Mouse (Mus musculus) myocyte (in vitro differentiated cells): ENCODE data around the gene Ubac2. TPM values are rescaled to one million over a fixed set of nuclear protein-coding genes. Genes with fewer than 3 reads are reported as not detected.
A peak's percentile ranks its signal among the peaks of the same experiment; 100 is the strongest.

Source experiments
- H3K27me3 ChIP-seq: one replicate; pipeline ENCODE4 v1.6.1; 2011; ENCODE audit not compliant: control insufficient read depth, insufficient read depth, insufficient read length
- H3K36me3 ChIP-seq: one replicate; pipeline ENCODE4 v1.6.1; 2011; ENCODE audit not compliant: control insufficient read depth, insufficient read depth
- H3K4me2 ChIP-seq: one replicate; pipeline ENCODE4 v1.6.1; 2011; ENCODE audit warnings: low read depth, control low read depth
- H3K4me3 ChIP-seq: one replicate; pipeline ENCODE4 v1.5.1; 2011; ENCODE audit warnings: mild to moderate bottlenecking, control low read depth, moderate library complexity
- H3K79me2 ChIP-seq: one replicate; pipeline ENCODE4 v1.6.1; 2011; ENCODE audit not compliant: control insufficient read depth, insufficient read depth
- H3ac ChIP-seq: one replicate; pipeline ENCODE4 v1.6.1; 2011; ENCODE audit not compliant: control insufficient read depth, insufficient read length
- CEBPB ChIP-seq: IDR thresholded peaks from 2 replicates; pipeline ENCODE4 v1.6.1; 2011; ENCODE audit warnings: mild to moderate bottlenecking, moderate library complexity; ENCODE audit not compliant: poor library complexity, insufficient read depth, severe bottlenecking
- E2F4 ChIP-seq: IDR thresholded peaks from one replicate; pipeline ENCODE4 v1.6.1; 2011; ENCODE audit warnings: mild to moderate bottlenecking, control low read depth, moderate library complexity; ENCODE audit not compliant: insufficient read depth
- MAX ChIP-seq: IDR thresholded peaks from one replicate; pipeline ENCODE4 v1.6.1; 2011; ENCODE audit warnings: low read depth, mild to moderate bottlenecking, control low read depth
- MYOD1 ChIP-seq, 3 experiments: IDR thresholded peaks; one replicate each; pipeline ENCODE4 v1.6.1; 2011; ENCODE audit warnings: control low read depth in 2 of 3, low read depth in 2 of 3, mild to moderate bottlenecking in 2 of 3, moderate library complexity in 1 of 3; ENCODE audit not compliant: insufficient read length in 2 of 3, control insufficient read depth in 1 of 3
- MYOG ChIP-seq, 3 experiments: IDR thresholded peaks; one replicate each; pipeline ENCODE4 v1.6.1; 2011; ENCODE audit warnings: control low read depth in 2 of 3, low read depth in 2 of 3, mild to moderate bottlenecking in 2 of 3; ENCODE audit not compliant: insufficient read length in 2 of 3, control insufficient read depth in 1 of 3, insufficient read depth in 1 of 3
- POLR2A ChIP-seq: IDR thresholded peaks from one replicate; pipeline ENCODE4 v1.6.1; 2011; ENCODE audit warnings: low read depth, mild to moderate bottlenecking, control low read depth, moderate library complexity; ENCODE audit not compliant: insufficient read length
- POLR2AphosphoS2 ChIP-seq: IDR thresholded peaks from one replicate; pipeline ENCODE4 v1.6.1; 2011; ENCODE audit warnings: low read depth, control low read depth; ENCODE audit not compliant: insufficient read length
- REST ChIP-seq: IDR thresholded peaks from one replicate; pipeline ENCODE4 v1.6.1; 2011; ENCODE audit warnings: mild to moderate bottlenecking, control low read depth, moderate library complexity; ENCODE audit not compliant: insufficient read depth, insufficient read length
- SRF ChIP-seq: IDR thresholded peaks from one replicate; pipeline ENCODE4 v1.6.1; 2011; ENCODE audit warnings: low read depth; ENCODE audit not compliant: control insufficient read depth, insufficient read length
- TCF12 ChIP-seq: IDR thresholded peaks from one replicate; pipeline ENCODE4 v1.6.1; 2011; ENCODE audit warnings: mild to moderate bottlenecking, control low read depth; ENCODE audit not compliant: poor library complexity, insufficient read depth, severe bottlenecking
- TCF3 ChIP-seq: IDR thresholded peaks from one replicate; pipeline ENCODE4 v1.6.1; 2011; ENCODE audit warnings: low read depth, control low read depth; ENCODE audit not compliant: insufficient read length
- USF1 ChIP-seq: IDR thresholded peaks from one replicate; pipeline ENCODE4 v1.6.1; 2011; ENCODE audit warnings: low read depth, mild to moderate bottlenecking, control low read depth, moderate library complexity
- polyA plus RNA-seq: library from polyadenylated mRNA; unstranded; fragments of >200 nt; fragmentation: generic; extraction: Trizol; gene quantifications from one replicate; pipeline ENCODE4 v1.2.1, GENCODE M21; 2012; ENCODE audit warnings: missing spikeins

Gene Ubac2
- polyA plus RNA-seq, 1 experiment, result 33.1 TPM

- Histone ChIP-seq H3K4me3 (no peak overlapping the region), H3K27me3 (peaks cover 19% of the 10 kb centered on the region)
- no peak for TF ChIP-seq CEBPB
- TF ChIP-seq REST, result no peak
- TF ChIP-seq USF1, result no peak
- no peak for TF ChIP-seq SRF
- no peak for TF ChIP-seq POLR2AphosphoS2
- no peak for TF ChIP-seq MYOD1 (IDR thresholded peaks at IDR 0.05; ENCODE audit: control insufficient read depth in 1 of 3, insufficient read length in 2 of 3, low read depth in 2 of 3)
- no peak for TF ChIP-seq TCF12
- TF ChIP-seq MAX, result no peak
- TF ChIP-seq E2F4, result no peak
- TF ChIP-seq MYOG (IDR thresholded peaks at IDR 0.05; ENCODE audit: control insufficient read depth in 1 of 3, insufficient read depth in 1 of 3, insufficient read length in 2 of 3, low read depth in 2 of 3), result no peak
- no peak for TF ChIP-seq TCF3
- TF ChIP-seq POLR2A, result no peak
Observed at GRCm38 (mm10) chr14:122048816-122049215, 170.4 kb downstream of the Ubac2 start.

DNA sequence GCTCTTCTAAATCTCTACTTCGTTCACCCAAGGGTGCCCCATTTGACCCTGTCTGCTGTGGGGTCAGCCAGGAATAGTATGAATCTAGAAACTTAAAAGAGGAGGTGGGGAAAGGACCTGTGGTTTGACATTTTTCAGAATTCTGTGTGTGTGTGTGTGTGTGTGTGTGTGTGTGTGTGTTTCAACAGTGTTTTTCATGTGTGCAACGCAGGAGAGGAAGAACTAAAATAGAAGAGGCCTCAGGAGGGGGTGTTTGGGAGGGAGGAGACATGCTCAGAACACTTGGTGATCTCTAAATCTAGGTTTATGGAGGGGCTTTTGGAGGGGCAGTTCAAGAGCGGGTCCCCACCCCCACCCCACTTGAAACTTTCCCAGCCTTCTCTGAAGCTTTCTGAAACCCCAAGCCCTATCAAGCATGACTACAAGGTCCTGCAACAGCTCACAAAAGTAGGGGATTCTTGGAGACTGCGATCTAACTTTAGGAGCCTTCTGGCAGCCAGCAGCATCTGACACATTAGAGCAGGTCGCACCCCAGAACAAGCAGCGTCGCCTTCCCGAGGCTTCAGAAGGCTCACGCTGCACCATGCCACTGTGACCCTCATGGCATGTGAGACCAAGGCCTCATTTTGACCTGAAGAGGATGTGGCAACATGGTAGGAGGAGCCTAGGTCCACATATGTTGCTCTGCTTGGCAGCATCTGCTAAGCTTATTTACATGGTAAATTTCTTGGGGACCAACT is 174.6 kb downstream of the Ubac2 start:
- Histone ChIP-seq H3ac (no peak overlapping the region), H3K36me3 (no peaks in the 10 kb centered on the region)

More at GRCm38 (mm10) chr14:122048816-122049215, 170.4 kb downstream of the Ubac2 start:
- H3K4me2 ChIP-seq, result peak overlapping the region; percentile 6
- no peak overlapping the region for H3ac ChIP-seq
- no peaks in the 10 kb centered on the region for H3K79me2 ChIP-seq
- H3K36me3 ChIP-seq, result no peaks in the 10 kb centered on the region

GRCm38 (mm10) chr14:122056871-122057270 is 178.5 kb downstream of the Ubac2 start:
- Histone ChIP-seq H3ac (no peak overlapping the region), H3K27me3 (no peaks in the 10 kb centered on the region), H3K79me2 (no peaks in the 10 kb centered on the region), H3K4me2 (no peak overlapping the region), H3K4me3 (no peak overlapping the region), H3K36me3 (no peaks in the 10 kb centered on the region)
- no peak for TF ChIP-seq TCF3

More for the DNA sequence above, 174.6 kb downstream of the Ubac2 start:
- no peaks in the 10 kb centered on the region for H3K79me2 ChIP-seq
- H3K4me2 ChIP-seq, result no peak overlapping the region
- H3K27me3 ChIP-seq, result peaks cover 7% of the 10 kb centered on the region
- TF ChIP-seq TCF12 (no peak), USF1 (no peak), POLR2A (no peak), CEBPB (no peak), TCF3 (no peak), MYOG (IDR thresholded peaks at IDR 0.05; ENCODE audit: control insufficient read depth in 1 of 3, insufficient read depth in 1 of 3, insufficient read length in 2 of 3, low read depth in 2 of 3) (no peak), E2F4 (no peak), SRF (no peak), MAX (no peak), POLR2AphosphoS2 (no peak), MYOD1 (IDR thresholded peaks at IDR 0.05; ENCODE audit: control insufficient read depth in 1 of 3, insufficient read length in 2 of 3, low read depth in 2 of 3) (no peak), REST (no peak)
- no peak overlapping the region for H3K4me3 ChIP-seq

DNA sequence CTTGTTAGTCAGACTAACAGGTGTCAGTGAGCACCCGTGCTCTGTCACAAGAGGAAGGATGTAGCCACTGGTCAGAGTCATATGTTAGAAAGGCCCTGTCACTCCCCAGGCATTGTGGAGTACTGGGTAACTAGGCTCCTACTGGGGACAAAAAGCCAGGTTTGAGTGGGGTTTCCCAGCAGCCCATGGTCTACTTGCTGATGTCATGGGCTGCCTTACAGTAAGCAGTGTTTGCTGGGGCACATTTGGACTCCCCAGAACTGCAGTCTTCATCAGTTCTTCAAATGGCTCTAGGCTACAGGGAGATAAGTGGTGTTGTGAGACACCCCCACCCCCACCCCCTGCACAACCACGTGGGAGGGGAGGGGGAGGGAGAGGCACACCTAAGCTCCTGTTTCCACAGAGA is 179.5 kb downstream of the Ubac2 start:
- H3K36me3 ChIP-seq, result no peaks in the 10 kb centered on the region
- no peak overlapping the region for H3ac ChIP-seq
- H3K4me3 ChIP-seq, result no peak overlapping the region
- no peaks in the 10 kb centered on the region for H3K79me2 ChIP-seq
- TF ChIP-seq MAX (no peak), POLR2A (no peak), E2F4 (no peak), MYOD1 (IDR thresholded peaks at IDR 0.05; ENCODE audit: control insufficient read depth in 1 of 3, insufficient read length in 2 of 3, low read depth in 2 of 3) (no peak), POLR2AphosphoS2 (no peak), MYOG (IDR thresholded peaks at IDR 0.05; ENCODE audit: control insufficient read depth in 1 of 3, insufficient read depth in 1 of 3, insufficient read length in 2 of 3, low read depth in 2 of 3) (no peak)
- H3K4me2 ChIP-seq, result no peak overlapping the region
- no peaks in the 10 kb centered on the region for H3K27me3 ChIP-seq

GRCm38 (mm10) chr14:122060642-122061041 is 182.2 kb downstream of the Ubac2 start:
- TF ChIP-seq POLR2AphosphoS2 (no peak), CEBPB (no peak), E2F4 (no peak), MYOD1 (IDR thresholded peaks at IDR 0.05; ENCODE audit: control insufficient read depth in 1 of 3, insufficient read length in 2 of 3, low read depth in 2 of 3) (no peak), MYOG (IDR thresholded peaks at IDR 0.05; ENCODE audit: control insufficient read depth in 1 of 3, insufficient read depth in 1 of 3, insufficient read length in 2 of 3, low read depth in 2 of 3) (no peak), REST (no peak), TCF12 (no peak), USF1 (no peak), POLR2A (no peak), TCF3 (no peak), SRF (no peak)
- H3K36me3 ChIP-seq, result no peaks in the 10 kb centered on the region
- no peak overlapping the region for H3K4me3 ChIP-seq
- no peaks in the 10 kb centered on the region for H3K27me3 ChIP-seq
- H3ac ChIP-seq, result no peak overlapping the region
- H3K79me2 ChIP-seq, result no peaks in the 10 kb centered on the region
- H3K4me2 ChIP-seq, result no peak overlapping the region
